Mouse (Mus musculus): ENCODE data around the gene Tbc1d13. TPM values are rescaled to one million over a fixed set of nuclear protein-coding genes. Genes with fewer than 3 reads are reported as not detected.
"Not testable (repeated sequence)": the region's sequence is repeated elsewhere in the genome, so short reads cannot be mapped to it uniquely, and the experiment has no call there.

Gene Tbc1d13
- polyA plus RNA-seq, 1 experiment from 2014 or later, result 13.7 TPM

- H3K4me3 ChIP-seq; ATAC-seq (ENCODE audit: insufficient number of reproducible peaks, insufficient read depth, low FRiP score, low TSS enrichment, low read depth); H3K27ac ChIP-seq; H3K27me3 ChIP-seq; H3K4me2 ChIP-seq; H3K9ac ChIP-seq; H3K9me3 ChIP-seq: not testable (repeated sequence)
- peaks cover 11% of the 10 kb centered on the region for H3K36me3 ChIP-seq
- peaks cover 22% of the 10 kb centered on the region for H3K4me1 ChIP-seq
- WGBS, result 61% methylated on average over 5 of the region's 5 CpGs
Observed at GRCm38 (mm10) chr2:30131240-30131639, 2.3 kb upstream of the Tbc1d13 start.

GRCm38 (mm10) chr2:30132801-30133612 is 539 bp upstream of the Tbc1d13 start:
- Histone ChIP-seq H3K4me1 (peaks cover 22% of the 10 kb centered on the region), H3K4me3 (peak overlapping the region; percentile 93), H3K4me2 (peak overlapping the region; percentile 94), H3K36me3 (peaks cover 27% of the 10 kb centered on the region), H3K9ac (peak overlapping the region; percentile 86), H3K27ac (peak overlapping the region; percentile 74), H3K9me3 (no peaks in the 10 kb centered on the region), H3K27me3 (no peaks in the 10 kb centered on the region)
- 13% methylated on average over 16 of the region's 16 CpGs for WGBS
- no peak for ATAC-seq (ENCODE audit: insufficient number of reproducible peaks, insufficient read depth, low FRiP score, low TSS enrichment, low read depth)

GRCm38 (mm10) chr2:30134378-30134711 is 799 bp downstream of the Tbc1d13 start:
- no peaks in the 10 kb centered on the region for H3K9me3 ChIP-seq
- peak overlapping the region; percentile 86 for H3K9ac ChIP-seq

GRCm38 (mm10) chr2:30134928-30135620 is 1.5 kb downstream of the Tbc1d13 start:
- Histone ChIP-seq H3K27ac (no peak overlapping the region), H3K27me3 (no peaks in the 10 kb centered on the region), H3K36me3 (peaks cover 39% of the 10 kb centered on the region), H3K4me1 (peaks cover 22% of the 10 kb centered on the region), H3K9me3 (no peaks in the 10 kb centered on the region), H3K9ac (peak overlapping the region; percentile 86), H3K4me3 (peak overlapping the region; percentile 93), H3K4me2 (peak overlapping the region; percentile 94)
- 72% methylated on average over 10 of the region's 10 CpGs for WGBS
- ATAC-seq (ENCODE audit: insufficient number of reproducible peaks, insufficient read depth, low FRiP score, low TSS enrichment, low read depth), result no peak

More at GRCm38 (mm10) chr2:30134378-30134711, 799 bp downstream of the Tbc1d13 start:
- WGBS, result 21% methylated on average over 6 of the region's 6 CpGs
- no peaks in the 10 kb centered on the region for H3K27me3 ChIP-seq
- H3K4me3 ChIP-seq, result peak overlapping the region; percentile 93
- H3K4me1 ChIP-seq, result peaks cover 22% of the 10 kb centered on the region
- peak overlapping the region; percentile 94 for H3K4me2 ChIP-seq
- ATAC-seq (ENCODE audit: insufficient number of reproducible peaks, insufficient read depth, low FRiP score, low TSS enrichment, low read depth), result no peak
- peaks cover 37% of the 10 kb centered on the region for H3K36me3 ChIP-seq
- 0 out of 2 replicates have a peak overlapping the region, but pooled peaks have one; percentile 74 for H3K27ac ChIP-seq

- Histone ChIP-seq H3K36me3 (peaks cover 53% of the 10 kb centered on the region), H3K9ac (no peak overlapping the region), H3K4me2 (no peak overlapping the region), H3K27ac (no peak overlapping the region), H3K27me3 (no peaks in the 10 kb centered on the region), H3K4me3 (no peak overlapping the region), H3K9me3 (no peaks in the 10 kb centered on the region), H3K4me1 (peaks cover 22% of the 10 kb centered on the region)
- WGBS, result 87% methylated on average over 10 of the region's 10 CpGs
- no peak for ATAC-seq (ENCODE audit: insufficient number of reproducible peaks, insufficient read depth, low FRiP score, low TSS enrichment, low read depth)
Observed at GRCm38 (mm10) chr2:30136458-30136857, 2.9 kb downstream of the Tbc1d13 start.

- peaks cover 88% of the 10 kb centered on the region for H3K36me3 ChIP-seq
- not testable (repeated sequence) for H3K27ac ChIP-seq; H3K4me3 ChIP-seq; H3K27me3 ChIP-seq; H3K9me3 ChIP-seq; H3K9ac ChIP-seq; H3K4me2 ChIP-seq; H3K4me1 ChIP-seq; ATAC-seq (ENCODE audit: insufficient number of reproducible peaks, insufficient read depth, low FRiP score, low TSS enrichment, low read depth)
- WGBS, result 95% methylated on average over 4 of the region's 4 CpGs
Observed at GRCm38 (mm10) chr2:30140021-30140420, 6.5 kb downstream of the Tbc1d13 start.

- Histone ChIP-seq H3K27ac (no peak overlapping the region), H3K4me1 (no peaks in the 10 kb centered on the region), H3K4me2 (no peak overlapping the region), H3K27me3 (no peaks in the 10 kb centered on the region), H3K9me3 (no peaks in the 10 kb centered on the region), H3K36me3 (peaks cover 90% of the 10 kb centered on the region), H3K9ac (no peak overlapping the region), H3K4me3 (no peak overlapping the region)
- no peak for ATAC-seq (ENCODE audit: insufficient number of reproducible peaks, insufficient read depth, low FRiP score, low TSS enrichment, low read depth)
- WGBS, result 93% methylated on average over 4 of the region's 4 CpGs
Observed at GRCm38 (mm10) chr2:30144436-30144835, 10.9 kb downstream of the Tbc1d13 start.

GRCm38 (mm10) chr2:30147466-30147865 is 13.9 kb downstream of the Tbc1d13 start:
- peaks cover 92% of the 10 kb centered on the region for H3K36me3 ChIP-seq

GRCm38 (mm10) chr2:30151840-30152239 is 18.3 kb downstream of the Tbc1d13 start:
- Histone ChIP-seq H3K9me3 (no peaks in the 10 kb centered on the region), H3K27ac (no peak overlapping the region; the same call in 1 of the 2 replicates), H3K4me1 (no peaks in the 10 kb centered on the region), H3K9ac (no peak overlapping the region), H3K4me3 (no peak overlapping the region), H3K27me3 (no peaks in the 10 kb centered on the region), H3K4me2 (no peak overlapping the region), H3K36me3 (peaks cover 54% of the 10 kb centered on the region)
- no peak for ATAC-seq (ENCODE audit: insufficient number of reproducible peaks, insufficient read depth, low FRiP score, low TSS enrichment, low read depth)
- WGBS, result 86% methylated on average over 11 of the region's 11 CpGs

More at GRCm38 (mm10) chr2:30147466-30147865, 13.9 kb downstream of the Tbc1d13 start:
- H3K4me2 ChIP-seq, result no peak overlapping the region
- H3K27ac ChIP-seq, result no peak overlapping the region
- no peak overlapping the region for H3K9ac ChIP-seq
- no peaks in the 10 kb centered on the region for H3K9me3 ChIP-seq
- H3K4me1 ChIP-seq, result no peaks in the 10 kb centered on the region
- H3K27me3 ChIP-seq, result no peaks in the 10 kb centered on the region
- 95% methylated on average over 4 of the region's 4 CpGs for WGBS
- H3K4me3 ChIP-seq, result no peak overlapping the region
- no peak for ATAC-seq (ENCODE audit: insufficient number of reproducible peaks, insufficient read depth, low FRiP score, low TSS enrichment, low read depth)

GRCm38 (mm10) chr2:30152616-30153015 is 19.1 kb downstream of the Tbc1d13 start:
- WGBS, result 81% methylated on average over 8 of the region's 8 CpGs
- Histone ChIP-seq H3K27ac (no peak overlapping the region), H3K27me3 (no peaks in the 10 kb centered on the region), H3K9me3 (no peaks in the 10 kb centered on the region), H3K4me1 (no peaks in the 10 kb centered on the region), H3K4me3 (no peak overlapping the region), H3K36me3 (peaks cover 46% of the 10 kb centered on the region), H3K9ac (no peak overlapping the region), H3K4me2 (no peak overlapping the region)
- no peak for ATAC-seq (ENCODE audit: insufficient number of reproducible peaks, insufficient read depth, low FRiP score, low TSS enrichment, low read depth)

- H3K4me1 ChIP-seq; H3K4me2 ChIP-seq; H3K4me3 ChIP-seq; H3K36me3 ChIP-seq; H3K9me3 ChIP-seq; ATAC-seq (ENCODE audit: insufficient number of reproducible peaks, insufficient read depth, low FRiP score, low TSS enrichment, low read depth); H3K27ac ChIP-seq; H3K27me3 ChIP-seq; H3K9ac ChIP-seq: not testable (repeated sequence)
- WGBS, result 85% methylated on average over 8 of the region's 10 CpGs
Observed at GRCm38 (mm10) chr2:30159871-30160270, 26.3 kb downstream of the Tbc1d13 start.

GRCm38 (mm10) chr2:30161809-30162208 is 28.3 kb downstream of the Tbc1d13 start:
- no peaks in the 10 kb centered on the region for H3K36me3 ChIP-seq
- no peak overlapping the region for H3K9ac ChIP-seq
- no peak for ATAC-seq (ENCODE audit: insufficient number of reproducible peaks, insufficient read depth, low FRiP score, low TSS enrichment, low read depth)
- no peak overlapping the region for H3K4me3 ChIP-seq
- H3K27ac ChIP-seq, result no peak overlapping the region
- H3K27me3 ChIP-seq, result no peaks in the 10 kb centered on the region
- H3K4me2 ChIP-seq, result no peak overlapping the region
- peaks cover 8% of the 10 kb centered on the region for H3K9me3 ChIP-seq
- no peaks in the 10 kb centered on the region for H3K4me1 ChIP-seq

All from embryonic facial prominence, embryonic 13.5 days (tissue).